Mouse (Mus musculus) retina, postnatal 1 day (tissue): ENCODE results near the gene Cldn34b3.
"Not testable (repeated sequence)": the region's sequence is repeated elsewhere in the genome, so short reads cannot be mapped to it uniquely, and the experiment has no call there.

Experiments
- DNase-seq: peaks from one replicate; pipeline ENCODE4 v3.0.0-alpha.2; 2012

Cldn34b3 gene

DNA sequence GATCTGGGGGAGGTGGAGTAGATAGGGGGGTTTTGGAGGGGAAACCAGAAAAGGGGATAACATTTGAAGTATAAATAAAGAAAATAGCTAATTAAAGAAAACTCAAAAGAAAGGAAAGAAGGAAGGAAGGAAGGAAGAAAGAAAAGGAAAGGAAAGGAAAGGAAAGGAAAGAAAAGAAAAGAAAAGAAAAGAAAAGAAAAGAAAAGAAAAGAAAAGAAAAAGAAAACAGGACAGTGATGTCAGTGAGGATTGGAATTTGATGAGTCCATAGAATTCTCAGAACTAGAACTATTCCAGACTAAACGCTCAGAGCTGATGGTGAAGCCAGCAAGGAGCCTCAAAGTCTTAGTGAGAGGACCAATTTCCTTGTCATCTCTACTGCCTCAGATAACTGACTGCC is at the start of gene Cldn34b3:
TSS of gene Cldn34b3 (plus strand) at position 301 of the 400 bp plus-strand sequence.
- not testable (repeated sequence) for DNase-seq
